Mouse (Mus musculus) kidney, embryonic 14.5 days (tissue): Measurements from ENCODE around the gene Apc2. TPM values are rescaled to one million over a fixed set of nuclear protein-coding genes. Genes with fewer than 3 reads are reported as not detected.

Source experiments
- ATAC-seq: fragments of 200-750 bp; cut with Nextera tagmentation; 2 replicates; pipeline ENCODE4 v1.8.0; 2017; ENCODE audit warnings: moderate number of reproducible peaks, mild to moderate bottlenecking, moderate TSS enrichment, moderate library complexity; ENCODE audit not compliant: low FRiP score, low TSS enrichment
- H3K27ac ChIP-seq: fragments of 300-500 bp; sonication (generic); 2 replicates; pipeline ENCODE4 v1.5.1; 2014; ENCODE audit warnings: low read depth, mild to moderate bottlenecking, low read length, moderate library complexity, mixed read lengths
- H3K27me3 ChIP-seq: fragments of 300-500 bp; sonication (generic); 2 replicates; pipeline ENCODE4 v1.6.1; 2014; ENCODE audit warnings: mild to moderate bottlenecking, low read length; ENCODE audit not compliant: control insufficient read depth, insufficient read depth
- H3K36me3 ChIP-seq: fragments of 300-500 bp; sonication (generic); 2 replicates; pipeline ENCODE4 v1.6.1; 2014; ENCODE audit warnings: low read length, mixed read lengths; ENCODE audit not compliant: control insufficient read depth, insufficient read depth
- H3K4me1 ChIP-seq: fragments of 300-500 bp; sonication (generic); 2 replicates; pipeline ENCODE4 v1.6.1; 2014; ENCODE audit warnings: low read length, mixed read lengths; ENCODE audit not compliant: control insufficient read depth, insufficient read depth
- H3K4me2 ChIP-seq: fragments of 300-500 bp; sonication (generic); replicated peaks from 2 replicates; pipeline ENCODE4 v1.6.1; 2014; ENCODE audit warnings: low read depth, mild to moderate bottlenecking, low read length
- H3K4me3 ChIP-seq: fragments of 300-500 bp; sonication (generic); 2 replicates; pipeline ENCODE4 v1.5.1; 2014; ENCODE audit warnings: mild to moderate bottlenecking, low read length
- H3K9ac ChIP-seq: fragments of 300-500 bp; sonication (generic); 2 replicates; pipeline ENCODE4 v1.6.1; 2014; ENCODE audit warnings: low read depth, mild to moderate bottlenecking, low read length, moderate library complexity
- H3K9me3 ChIP-seq: fragments of 300-500 bp; sonication (generic); 2 replicates; pipeline ENCODE4 v1.6.1; 2016; ENCODE audit warnings: low read length; ENCODE audit not compliant: control insufficient read depth
- WGBS: fragments of 180-500 bp; shearing (Covaris S2); extraction: QIAGEN DNeasy Blood & Tissue Kit; methylation state at CpG from one replicate; pipeline ENCODE4 v1.1.7; 2014; 5-methylcytosine and 5-hydroxymethylcytosine counted together
- microRNA-seq: library from miRNA; unstranded; fragments of <30 nt; microRNA quantifications from one replicate; pipeline ENCODE4, GENCODE M21; 2016
- polyA plus RNA-seq: library from polyadenylated mRNA; unstranded; fragments of >200 nt; fragmentation: Nextera tagmentation; extraction: Ambion mirVana; gene quantifications from 2 replicates; pipeline ENCODE4 v1.2.1, GENCODE M21; 2014

The Apc2 gene
- polyA plus RNA-seq, 1 experiment from 2014 or later, result 1.0 TPM

DNA sequence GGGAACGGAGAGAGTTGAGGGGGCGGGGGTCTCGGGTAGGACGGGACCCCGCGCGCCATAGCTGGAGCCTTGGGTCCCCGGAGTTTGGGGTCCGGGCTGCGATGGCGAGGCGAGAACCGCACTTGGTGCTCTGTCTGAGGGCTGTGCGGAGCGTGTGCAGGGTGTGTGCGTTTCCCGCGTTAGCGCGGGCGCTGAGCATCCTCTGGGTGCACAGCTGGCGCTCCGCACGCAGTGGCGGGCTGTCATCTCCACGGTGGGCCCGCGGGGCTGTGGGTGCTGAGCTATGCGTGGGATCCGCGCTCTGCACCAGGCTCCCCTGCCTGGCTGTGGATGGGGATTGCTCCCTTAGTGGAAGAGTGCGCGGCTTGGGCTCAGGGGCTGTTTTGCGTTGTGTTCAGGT lies 61.0 kb downstream of the Apc2 start:
- peak overlapping the region; percentile 31; the same call in 1 of the 2 replicates for H3K9ac ChIP-seq
- H3K27me3 ChIP-seq, result peaks cover 69% of the 10 kb centered on the region
- H3K27ac ChIP-seq, result no peak overlapping the region
- H3K4me3 ChIP-seq, result peak overlapping the region; percentile 38
- whole genome bisulfite sequencing, result 3% methylated on average over 31 of the region's 34 CpGs
- H3K36me3 ChIP-seq, result no peaks in the 10 kb centered on the region
- peak overlapping the region; percentile 58 for H3K4me2 ChIP-seq
- H3K9me3 ChIP-seq, result no peaks in the 10 kb centered on the region
- ATAC-seq, result no peak
- H3K4me1 ChIP-seq, result peaks cover 11% of the 10 kb centered on the region; the same call in 1 of the 2 replicates

DNA sequence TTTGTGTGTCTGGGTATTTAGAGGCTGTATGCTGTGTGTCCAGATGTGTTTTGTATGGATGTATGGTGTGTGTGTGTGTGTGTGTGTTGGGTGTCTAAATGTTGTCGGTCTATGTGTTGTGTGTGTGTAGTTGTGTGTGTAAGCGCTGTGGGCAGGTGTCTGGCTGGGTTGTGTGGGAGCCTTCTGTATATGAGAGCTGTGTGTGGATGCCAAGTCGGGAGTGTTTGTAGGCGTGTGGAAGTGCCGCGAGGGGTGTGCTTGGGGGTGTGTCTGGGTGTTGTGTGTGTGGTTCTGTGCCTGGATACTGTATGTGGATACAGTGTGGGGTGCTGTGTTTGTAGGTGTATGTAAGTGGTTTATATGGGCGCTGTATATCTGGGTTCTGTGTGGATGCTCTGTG lies 61.6 kb downstream of the Apc2 start:
- no peaks in the 10 kb centered on the region for H3K9me3 ChIP-seq
- H3K27ac ChIP-seq, result no peak overlapping the region
- H3K4me3 ChIP-seq, result peak overlapping the region; percentile 38
- H3K4me2 ChIP-seq, result no peak overlapping the region; the same call in 1 of the 2 replicates
- ATAC-seq, result no peak
- peaks cover 64% of the 10 kb centered on the region for H3K27me3 ChIP-seq
- H3K9ac ChIP-seq, result no peak overlapping the region
- peaks cover 11% of the 10 kb centered on the region; the same call in 1 of the 2 replicates for H3K4me1 ChIP-seq
- 32% methylated on average over 7 of the region's 7 CpGs for WGBS
- no peaks in the 10 kb centered on the region for H3K36me3 ChIP-seq

DNA sequence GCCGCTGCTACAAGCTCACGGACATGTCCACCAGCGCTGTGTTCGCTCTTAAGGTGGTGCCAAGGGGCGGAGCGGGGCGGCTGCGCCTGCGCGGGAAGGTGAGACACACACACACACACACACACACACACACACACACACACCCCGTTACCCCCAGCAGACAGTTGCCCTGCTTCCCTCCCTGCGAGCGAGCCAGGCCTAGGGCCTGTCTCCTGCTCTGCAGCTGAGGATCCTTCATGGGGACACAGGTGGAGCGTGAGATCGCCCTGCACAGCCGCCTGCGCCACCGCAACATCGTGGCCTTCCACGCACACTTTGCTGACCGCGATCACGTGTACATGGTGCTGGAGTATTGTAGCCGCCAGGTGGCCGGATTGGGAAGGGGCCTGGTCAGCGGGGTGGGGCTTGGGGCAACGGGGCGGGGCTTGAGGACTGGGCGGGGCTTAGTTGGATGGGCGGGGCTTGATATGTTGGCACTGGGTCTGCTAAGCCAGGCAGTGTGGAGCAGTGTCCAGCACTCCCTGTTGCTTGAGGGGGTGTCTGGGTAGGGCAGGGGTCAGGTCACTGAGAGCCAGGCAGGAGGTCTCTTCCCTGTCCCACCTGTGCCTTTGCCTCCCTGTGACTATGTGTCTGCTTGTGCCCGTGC lies 62.3 kb downstream of the Apc2 start:
- peak overlapping the region; percentile 39 for H3K4me2 ChIP-seq
- peak; percentile 51 for ATAC-seq
- H3K4me3 ChIP-seq, result peak overlapping the region; percentile 19
- H3K36me3 ChIP-seq, result no peaks in the 10 kb centered on the region
- H3K27ac ChIP-seq, result no peak overlapping the region
- H3K27me3 ChIP-seq, result peaks cover 57% of the 10 kb centered on the region
- peaks cover 11% of the 10 kb centered on the region; the same call in 1 of the 2 replicates for H3K4me1 ChIP-seq
- no peaks in the 10 kb centered on the region for H3K9me3 ChIP-seq
- no peak overlapping the region for H3K9ac ChIP-seq
- WGBS, result 8% methylated on average over 31 of the region's 31 CpGs

DNA sequence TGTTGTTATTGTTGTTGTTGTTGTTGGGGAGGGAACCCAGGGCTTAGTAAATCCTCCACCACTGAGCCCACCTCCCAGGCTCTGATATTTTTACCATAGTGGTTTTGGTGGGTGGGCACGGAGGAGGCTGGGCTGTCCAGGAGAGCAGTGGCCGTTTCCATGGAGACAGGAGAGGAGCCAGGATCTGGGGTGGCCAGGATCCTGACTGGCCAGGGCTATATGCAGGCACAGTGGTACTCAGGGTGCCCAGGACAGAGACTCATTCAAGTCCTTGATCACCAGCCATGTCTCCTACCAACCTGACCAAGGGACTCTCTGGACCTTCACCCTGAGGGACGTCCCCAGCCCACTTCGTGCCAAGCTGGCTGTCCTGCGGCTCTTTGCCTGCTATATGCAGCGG lies 68.0 kb downstream of the Apc2 start:
- no peak for ATAC-seq
- Histone ChIP-seq H3K4me1 (no peaks in the 10 kb centered on the region), H3K9ac (no peak overlapping the region), H3K9me3 (no peaks in the 10 kb centered on the region), H3K4me2 (no peak overlapping the region), H3K4me3 (no peak overlapping the region), H3K36me3 (no peaks in the 10 kb centered on the region), H3K27ac (no peak overlapping the region), H3K27me3 (peaks cover 8% of the 10 kb centered on the region)
- 43% methylated on average over 6 of the region's 6 CpGs for WGBS

DNA sequence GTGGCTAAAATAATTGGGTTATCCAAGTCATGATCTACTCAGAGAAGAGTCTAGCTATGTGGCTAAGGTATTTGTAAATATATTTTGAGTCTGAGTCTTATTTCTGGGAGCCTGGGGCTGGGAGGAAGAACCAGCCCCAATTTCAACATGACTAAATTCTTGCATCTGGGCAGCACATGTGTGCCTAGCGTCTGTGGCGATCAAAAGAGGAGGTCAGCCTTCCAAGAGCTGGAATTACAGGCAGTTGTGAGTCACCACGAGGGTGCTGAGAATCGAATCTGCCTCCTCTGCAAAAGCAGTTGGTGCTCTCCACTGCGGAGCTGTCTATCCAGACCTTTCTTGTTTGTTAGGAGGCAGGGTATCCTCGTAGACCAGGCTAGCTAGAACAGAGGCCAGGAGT lies 70.0 kb downstream of the Apc2 start:
- ATAC-seq, result no peak
- WGBS, result 70% methylated on average over 6 of the region's 6 CpGs
- H3K9ac ChIP-seq, result no peak overlapping the region

More for the DNA sequence above, 70.0 kb downstream of the Apc2 start:
- no peak overlapping the region for H3K27ac ChIP-seq
- H3K4me1 ChIP-seq, result no peaks in the 10 kb centered on the region
- no peak overlapping the region for H3K4me3 ChIP-seq
- H3K9me3 ChIP-seq, result no peaks in the 10 kb centered on the region
- peaks cover 3% of the 10 kb centered on the region; the same call in 1 of the 2 replicates for H3K27me3 ChIP-seq
- H3K36me3 ChIP-seq, result no peaks in the 10 kb centered on the region
- H3K4me2 ChIP-seq, result no peak overlapping the region

Small RNAs within 50 kb of the gene (microRNA-seq; reads per million reads assigned to microRNA genes)
- 1.1 reads per million for gene Mir6911

Other genes starting within 250 kb of the Apc2 start
- gene Gpx4, start 248.8 kb upstream of the Apc2 start, polyA plus RNA-seq, result 552 and 641 TPM in 2 replicates
- 10.6 and 14.8 TPM in 2 replicates for gene Sbno2, start 190.4 kb upstream of the Apc2 start, polyA plus RNA-seq
- gene Stk11, start 180.2 kb upstream of the Apc2 start, polyA plus RNA-seq, result 26.6 and 42.0 TPM in 2 replicates
- gene Atp5d, start 157.3 kb upstream of the Apc2 start, polyA plus RNA-seq, result 519 and 582 TPM in 2 replicates
- gene Cbarp, start 155.1 kb upstream of the Apc2 start, polyA plus RNA-seq, result 8.1 and 8.4 TPM in 2 replicates
- gene Midn, start 147.7 kb upstream of the Apc2 start, polyA plus RNA-seq, result 42.3 and 46.2 TPM in 2 replicates
- 80.0 and 104 TPM in 2 replicates for gene Cirbp, start 130.0 kb upstream of the Apc2 start, polyA plus RNA-seq
- 10.3 and 12.1 TPM in 2 replicates for gene 1600002K03Rik, start 123.0 kb upstream of the Apc2 start, polyA plus RNA-seq
- gene Efna2, start 116.5 kb upstream of the Apc2 start, polyA plus RNA-seq, result 15.4 and 17.3 TPM in 2 replicates
- gene Mum1, start 69.5 kb upstream of the Apc2 start, polyA plus RNA-seq, result 64.4 and 65.1 TPM in 2 replicates
- 382 and 390 TPM in 2 replicates for gene Ndufs7, start 46.9 kb upstream of the Apc2 start, polyA plus RNA-seq
- gene Gamt, start 35.0 kb upstream of the Apc2 start, polyA plus RNA-seq, result 30.2 and 33.6 TPM in 2 replicates
- gene Dazap1, start 34.5 kb upstream of the Apc2 start, polyA plus RNA-seq, result 45.8 and 56.9 TPM in 2 replicates
- 1,166 and 1,350 TPM in 2 replicates for gene Rps15, start 3.5 kb upstream of the Apc2 start, polyA plus RNA-seq
- gene 2310011J03Rik, start 24.6 kb downstream of the Apc2 start, polyA plus RNA-seq, result 36.1 and 40.5 TPM in 2 replicates
- 6.2 and 8.1 TPM in 2 replicates for gene Pcsk4, start 33.5 kb downstream of the Apc2 start, polyA plus RNA-seq
- 5.6 and 7.1 TPM in 2 replicates for gene Reep6, start 34.0 kb downstream of the Apc2 start, polyA plus RNA-seq
- 1.2 and 2.7 TPM in 2 replicates for gene Adamtsl5, start 52.4 kb downstream of the Apc2 start, polyA plus RNA-seq
- gene Plk5, start 60.5 kb downstream of the Apc2 start, polyA plus RNA-seq, result 0.62 and 0.66 TPM in 2 replicates
- gene Mex3d, start 91.7 kb downstream of the Apc2 start, polyA plus RNA-seq, result 8.7 and 14.6 TPM in 2 replicates
- gene Mbd3, start 103.6 kb downstream of the Apc2 start, polyA plus RNA-seq, result 248 and 270 TPM in 2 replicates
- gene Uqcr11, start 110.9 kb downstream of the Apc2 start, polyA plus RNA-seq, result 806 and 1,046 TPM in 2 replicates
- gene Tcf3, start 137.7 kb downstream of the Apc2 start, polyA plus RNA-seq, result 134 and 162 TPM in 2 replicates
- gene Onecut3, start 198.9 kb downstream of the Apc2 start, polyA plus RNA-seq, result not detected in 2 replicates
- gene Atp8b3, start 243.1 kb downstream of the Apc2 start, polyA plus RNA-seq, result 0.22 and 0.24 TPM in 2 replicates